Mouse (Mus musculus) intestine, embryonic 16.5 days (tissue): Measurements from ENCODE around the gene Ogfod2. TPM values are rescaled to one million over a fixed set of nuclear protein-coding genes. Genes with fewer than 3 reads are reported as not detected.

Experiments
- ATAC-seq: fragments of 200-750 bp; cut with Nextera tagmentation; 2 replicates; pipeline ENCODE4 v1.8.0; 2017; ENCODE audit warnings: moderate TSS enrichment, moderate library complexity
- H3K27ac ChIP-seq: fragments of 300-500 bp; sonication (generic); 2 replicates; pipeline ENCODE4 v1.5.1; 2014; ENCODE audit warnings: mild to moderate bottlenecking, low read length
- H3K27me3 ChIP-seq: fragments of 300-500 bp; sonication (generic); replicated peaks from 2 replicates; pipeline ENCODE4 v1.6.1; 2014; ENCODE audit warnings: low read length, control low read depth, mixed read lengths; ENCODE audit not compliant: control insufficient read depth, insufficient read depth
- H3K36me3 ChIP-seq: fragments of 300-500 bp; sonication (generic); 2 replicates; pipeline ENCODE4 v1.6.1; 2014; ENCODE audit warnings: low read length, control low read depth; ENCODE audit not compliant: control insufficient read depth, insufficient read depth
- H3K4me1 ChIP-seq: fragments of 300-500 bp; sonication (generic); 2 replicates; pipeline ENCODE4 v1.6.1; 2014; ENCODE audit warnings: low read length, control low read depth, mixed read lengths; ENCODE audit not compliant: control insufficient read depth, insufficient read depth
- H3K4me2 ChIP-seq: fragments of 300-500 bp; sonication (generic); 2 replicates; pipeline ENCODE4 v1.6.1; 2014; ENCODE audit warnings: low read depth, low read length, control low read depth
- H3K4me3 ChIP-seq: fragments of 300-500 bp; sonication (generic); 2 replicates; pipeline ENCODE4 v1.5.1; 2014; ENCODE audit warnings: mild to moderate bottlenecking, low read length
- H3K9ac ChIP-seq: fragments of 300-500 bp; sonication (generic); 2 replicates; pipeline ENCODE4 v1.6.1; 2014; ENCODE audit warnings: low read depth, low read length
- H3K9me3 ChIP-seq: fragments of 300-500 bp; sonication (generic); 2 replicates; pipeline ENCODE4 v1.6.1; 2016; ENCODE audit warnings: low read length, control low read depth; ENCODE audit not compliant: control insufficient read depth
- WGBS: fragments of 180-500 bp; shearing (Covaris S2); extraction: QIAGEN DNeasy Blood & Tissue Kit; methylation state at CpG from one replicate; pipeline ENCODE4 v1.1.7; 2014; 5-methylcytosine and 5-hydroxymethylcytosine counted together
- polyA plus RNA-seq: library from polyadenylated mRNA; unstranded; fragments of >200 nt; fragmentation: Nextera tagmentation; extraction: Ambion mirVana; gene quantifications from 2 replicates; pipeline ENCODE4 v1.2.1, GENCODE M21; 2015

Ogfod2 gene
- polyA plus RNA-seq, 1 experiment from 2014 or later, result 30.5 TPM

DNA sequence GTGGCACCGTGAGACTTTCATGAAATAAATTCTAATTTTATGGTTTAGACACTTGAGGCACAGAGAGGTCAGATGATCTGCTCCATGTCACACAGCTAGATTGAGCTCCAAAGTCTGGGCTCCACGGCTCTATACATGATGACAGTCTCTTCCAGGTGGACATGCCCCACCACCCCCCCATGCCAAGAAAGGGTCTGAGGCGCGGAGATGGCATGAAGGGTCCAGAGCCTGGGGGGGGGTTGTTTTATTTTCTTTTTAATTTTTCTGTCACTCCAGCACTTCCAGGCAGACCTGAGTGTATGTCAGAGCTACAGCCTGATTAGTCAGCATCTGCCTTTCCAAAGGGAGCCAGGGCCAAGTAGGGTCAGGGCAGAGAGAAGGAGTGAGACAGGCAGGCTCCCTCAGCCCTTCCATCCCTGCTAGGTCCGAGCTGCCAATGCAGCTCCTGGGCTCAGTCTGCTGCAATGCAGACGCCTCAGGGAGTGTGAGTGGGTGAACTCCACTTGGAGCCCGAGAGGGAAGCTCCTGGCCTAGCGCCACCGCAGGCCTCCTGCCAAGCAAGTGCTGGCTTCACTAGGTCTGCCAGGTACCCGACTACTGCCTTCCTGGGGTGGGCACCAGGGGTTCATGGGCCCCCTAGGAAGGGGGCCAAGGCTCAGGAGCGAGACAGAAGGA is 18.8 kb upstream of the Ogfod2 start:
- no peak overlapping the region for H3K4me2 ChIP-seq
- H3K36me3 ChIP-seq, result no peaks in the 10 kb centered on the region
- no peaks in the 10 kb centered on the region for H3K9me3 ChIP-seq
- H3K4me3 ChIP-seq, result no peak overlapping the region
- no peak overlapping the region for H3K9ac ChIP-seq
- H3K4me1 ChIP-seq, result peaks cover 13% of the 10 kb centered on the region
- no peaks in the 10 kb centered on the region for H3K27me3 ChIP-seq
- no peak for ATAC-seq
- H3K27ac ChIP-seq, result no peak overlapping the region
- WGBS, result 72% methylated on average over 11 of the region's 11 CpGs

- H3K27me3 ChIP-seq, result no peaks in the 10 kb centered on the region
- H3K4me3 ChIP-seq, result no peak overlapping the region
- peaks cover 13% of the 10 kb centered on the region for H3K4me1 ChIP-seq
- ATAC-seq, result no peak
- H3K4me2 ChIP-seq, result no peak overlapping the region
- no peak overlapping the region for H3K27ac ChIP-seq
- 88% methylated on average over 12 of the region's 12 CpGs for WGBS
- no peaks in the 10 kb centered on the region for H3K9me3 ChIP-seq
- no peak overlapping the region for H3K9ac ChIP-seq
- H3K36me3 ChIP-seq, result no peaks in the 10 kb centered on the region
Observed at GRCm38 (mm10) chr5:124093852-124094604, 18.1 kb upstream of the Ogfod2 start.

- no peaks in the 10 kb centered on the region for H3K36me3 ChIP-seq
- WGBS, result 12% methylated on average over 19 of the region's 19 CpGs
- peak overlapping the region; percentile 61 for H3K4me3 ChIP-seq
- H3K4me2 ChIP-seq, result peak overlapping the region; percentile 95
- H3K9ac ChIP-seq, result peak overlapping the region; percentile 69
- no peak overlapping the region for H3K27ac ChIP-seq
- H3K9me3 ChIP-seq, result no peaks in the 10 kb centered on the region
- peaks cover 13% of the 10 kb centered on the region for H3K4me1 ChIP-seq
- peak; percentile 41 for ATAC-seq
- no peaks in the 10 kb centered on the region for H3K27me3 ChIP-seq
Observed at GRCm38 (mm10) chr5:124095077-124095581, 17.0 kb upstream of the Ogfod2 start.

- peak; percentile 84 for ATAC-seq
- Histone ChIP-seq H3K9ac (peak within 1 kb of the TSS; percentile 69), H3K27ac (no peak within 1 kb of the TSS)
Observed at GRCm38 (mm10) chr5:124095596-124096232, 16.4 kb upstream of the Ogfod2 start, which contains the start of gene Abcb9. TSS of gene Abcb9 (minus strand) at chr5:124095798.

DNA sequence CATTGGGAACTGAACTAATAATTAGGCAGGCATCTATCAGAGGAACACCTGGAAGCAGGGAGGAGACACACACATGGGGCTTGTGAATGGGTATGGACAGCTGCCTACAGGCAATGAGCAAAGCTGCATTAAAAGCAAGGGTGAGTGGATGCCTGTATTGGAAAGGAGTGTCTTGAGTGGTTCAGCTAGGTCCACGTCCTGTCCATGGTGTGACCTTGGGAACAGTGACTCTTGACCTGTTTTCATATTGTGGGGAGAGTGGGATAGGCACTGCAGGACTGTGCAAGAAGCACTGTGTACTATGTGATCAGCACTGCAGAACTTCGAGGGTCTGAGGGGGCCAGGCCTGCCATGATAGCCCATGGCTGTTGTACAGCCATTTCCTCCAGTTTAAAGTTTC is 13.2 kb upstream of the Ogfod2 start:
- 76% methylated on average over 2 of the region's 2 CpGs for WGBS

More at GRCm38 (mm10) chr5:124095596-124096232, 16.4 kb upstream of the Ogfod2 start, which contains the start of gene Abcb9:
- no peaks in the 10 kb centered on the region for H3K9me3 ChIP-seq
- WGBS, result 3% methylated on average over 42 of the region's 42 CpGs
- peak within 1 kb of the TSS; percentile 61 for H3K4me3 ChIP-seq
- peaks cover 13% of the 10 kb centered on the region for H3K4me1 ChIP-seq
- H3K27me3 ChIP-seq, result no peaks in the 10 kb centered on the region
- peak within 1 kb of the TSS; percentile 95 for H3K4me2 ChIP-seq
- no peaks in the 10 kb centered on the region for H3K36me3 ChIP-seq

GRCm38 (mm10) chr5:124100128-124101044 is 11.7 kb upstream of the Ogfod2 start:
- H3K36me3 ChIP-seq, result no peaks in the 10 kb centered on the region
- peaks cover 2% of the 10 kb centered on the region for H3K4me1 ChIP-seq
- no peak overlapping the region for H3K4me3 ChIP-seq
- 89% methylated on average over 11 of the region's 11 CpGs for WGBS
- H3K9me3 ChIP-seq, result no peaks in the 10 kb centered on the region
- H3K4me2 ChIP-seq, result no peak overlapping the region
- no peak overlapping the region for H3K9ac ChIP-seq
- no peak for ATAC-seq
- no peak overlapping the region for H3K27ac ChIP-seq
- no peaks in the 10 kb centered on the region for H3K27me3 ChIP-seq

More for the DNA sequence above, 13.2 kb upstream of the Ogfod2 start:
- H3K36me3 ChIP-seq, result no peaks in the 10 kb centered on the region
- H3K27ac ChIP-seq, result no peak overlapping the region
- H3K4me1 ChIP-seq, result peaks cover 8% of the 10 kb centered on the region
- no peaks in the 10 kb centered on the region for H3K27me3 ChIP-seq
- no peak for ATAC-seq
- no peaks in the 10 kb centered on the region for H3K9me3 ChIP-seq
- H3K4me3 ChIP-seq, result no peak overlapping the region
- H3K4me2 ChIP-seq, result no peak overlapping the region
- H3K9ac ChIP-seq, result no peak overlapping the region

- no peak for ATAC-seq
- 81% methylated on average over 6 of the region's 6 CpGs for WGBS
- no peak overlapping the region for H3K4me2 ChIP-seq
Observed at GRCm38 (mm10) chr5:124102326-124102725, 9.8 kb upstream of the Ogfod2 start.

GRCm38 (mm10) chr5:124103020-124103419 is 9.1 kb upstream of the Ogfod2 start:
- Histone ChIP-seq H3K9ac (no peak overlapping the region), H3K27ac (no peak overlapping the region), H3K4me3 (no peak overlapping the region), H3K36me3 (no peaks in the 10 kb centered on the region), H3K4me1 (no peaks in the 10 kb centered on the region), H3K9me3 (no peaks in the 10 kb centered on the region), H3K27me3 (no peaks in the 10 kb centered on the region), H3K4me2 (no peak overlapping the region)
- ATAC-seq, result no peak
- 86% methylated on average over 3 of the region's 3 CpGs for WGBS

More at GRCm38 (mm10) chr5:124102326-124102725, 9.8 kb upstream of the Ogfod2 start:
- H3K36me3 ChIP-seq, result no peaks in the 10 kb centered on the region
- H3K4me1 ChIP-seq, result no peaks in the 10 kb centered on the region
- H3K9ac ChIP-seq, result no peak overlapping the region
- H3K9me3 ChIP-seq, result no peaks in the 10 kb centered on the region
- no peaks in the 10 kb centered on the region for H3K27me3 ChIP-seq
- H3K27ac ChIP-seq, result no peak overlapping the region
- H3K4me3 ChIP-seq, result no peak overlapping the region
